Mouse (Mus musculus) spleen, adult 2 months (tissue): Measurements from ENCODE around the gene Adgrv1. TPM values are rescaled to one million over a fixed set of nuclear protein-coding genes. Genes with fewer than 3 reads are reported as not detected.

Experiments
- DNase-seq, 2 experiments: peaks; one replicate each; pipeline versions ENCODE4 v3.0.0 to v3.0.0-alpha.2; 2012 to 2021; ENCODE audit warnings: low spot score in 2 of 2, low read depth in 1 of 2
- H3K27ac ChIP-seq: fragments of 200-500 bp; 2 replicates; pipeline ENCODE4 v1.5.1; 2012; ENCODE audit warnings: low read length, inconsistent platforms; ENCODE audit not compliant: insufficient read depth
- H3K27me3 ChIP-seq: fragments of 200-500 bp; 2 replicates; pipeline ENCODE4 v1.6.1; 2012; ENCODE audit warnings: mild to moderate bottlenecking, moderate library complexity, low read length, inconsistent platforms; ENCODE audit not compliant: control insufficient read depth, insufficient read depth
- H3K36me3 ChIP-seq: fragments of 200-500 bp; 2 replicates; pipeline ENCODE4 v1.6.1; 2012; ENCODE audit warnings: mild to moderate bottlenecking, low read length, inconsistent platforms; ENCODE audit not compliant: control insufficient read depth, insufficient read depth
- H3K4me1 ChIP-seq: fragments of 200-500 bp; 2 replicates; pipeline ENCODE4 v1.6.1; 2011; ENCODE audit warnings: inconsistent platforms; ENCODE audit not compliant: control insufficient read depth, insufficient read depth, insufficient read length
- H3K4me3 ChIP-seq: fragments of 200-500 bp; 2 replicates; pipeline ENCODE4 v1.5.1; 2011; ENCODE audit warnings: mild to moderate bottlenecking, inconsistent platforms; ENCODE audit not compliant: insufficient read depth, insufficient read length; ENCODE audit errors: extremely low read depth
- CTCF ChIP-seq: fragments of 200-500 bp; IDR thresholded peaks from 2 replicates; pipeline ENCODE4 v1.5.1; 2011; ENCODE audit warnings: mild to moderate bottlenecking, inconsistent platforms; ENCODE audit not compliant: insufficient read depth, insufficient read length, insufficient replicate concordance; ENCODE audit errors: extremely low read depth
- POLR2A ChIP-seq: fragments of 200-500 bp; IDR thresholded peaks from 2 replicates; pipeline ENCODE4 v1.6.1; 2011; ENCODE audit warnings: low read depth, low read length, inconsistent platforms
- WGBS: fragments of 180-500 bp; shearing (Covaris S2); methylation state at CpG from one replicate; pipeline ENCODE4 v1.1.7; 2018; 5-methylcytosine and 5-hydroxymethylcytosine counted together
- polyA plus RNA-seq: library from polyadenylated mRNA; depleted of rRNA; stranded (reverse); fragments of >200 nt; gene quantifications from 2 replicates; pipeline ENCODE4 v1.2.3, GENCODE M21; 2012

Gene Adgrv1
- polyA plus RNA-seq, 1 experiment = 0.28 TPM

DNA sequence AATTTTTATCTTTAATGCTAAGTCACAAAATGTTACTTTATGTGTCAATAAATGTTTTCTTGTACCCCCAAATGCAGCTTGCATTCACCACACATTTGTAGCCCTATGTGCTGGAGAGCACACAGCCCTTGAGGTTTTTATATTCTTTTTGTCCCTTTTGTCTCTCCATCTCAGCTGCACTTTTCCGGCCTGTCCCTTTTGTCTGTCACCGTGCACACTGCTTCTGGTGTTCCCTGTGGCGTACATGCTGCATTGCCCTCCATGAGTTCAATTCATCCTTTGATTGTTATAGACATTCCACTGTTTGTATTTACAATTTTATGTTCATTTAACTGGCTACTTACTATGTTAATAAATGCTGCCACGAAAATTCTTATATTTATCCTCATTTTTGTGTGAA, 183.3 kb downstream of the Adgrv1 start:
- no peak for TF ChIP-seq CTCF
- Histone ChIP-seq H3K27me3 (no peaks in the 10 kb centered on the region; the same call in 1 of the 2 replicates), H3K36me3 (no peaks in the 10 kb centered on the region), H3K27ac (no peak overlapping the region), H3K4me3 (no peak overlapping the region), H3K4me1 (no peaks in the 10 kb centered on the region)
- no peak for DNase-seq
- WGBS = 82% methylated on average over 4 of the region's 4 CpGs

GRCm38 (mm10) chr13:81449198-81449597, 183.8 kb downstream of the Adgrv1 start:
- Histone ChIP-seq H3K36me3 (no peaks in the 10 kb centered on the region), H3K27me3 (no peaks in the 10 kb centered on the region; the same call in 1 of the 2 replicates), H3K27ac (no peak overlapping the region), H3K4me3 (no peak overlapping the region), H3K4me1 (no peaks in the 10 kb centered on the region)
- TF ChIP-seq CTCF = no peak
- no peak for TF ChIP-seq POLR2A
- DNase-seq = no peak
- WGBS = 88% methylated on average over 7 of the region's 7 CpGs

DNA sequence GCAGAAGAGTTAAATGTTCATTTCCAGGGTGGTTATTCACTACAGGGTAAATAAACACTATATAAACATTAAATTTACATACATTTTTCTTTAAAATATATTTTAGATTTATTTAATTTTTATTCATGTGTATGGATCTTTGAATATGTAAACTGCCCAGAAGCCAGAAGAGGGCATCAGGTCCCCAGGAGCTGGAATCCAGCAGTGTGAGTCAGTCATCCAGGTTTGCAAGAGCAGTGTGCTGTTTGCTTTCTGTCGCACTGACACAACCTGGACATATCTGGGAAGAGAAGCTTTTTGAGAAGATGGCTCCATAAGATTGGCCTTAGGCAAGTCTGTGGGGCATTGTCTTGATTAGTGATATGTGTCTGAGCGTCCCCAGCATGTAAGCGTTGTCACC, 191.5 kb downstream of the Adgrv1 start:
- Histone ChIP-seq H3K4me3 (no peak overlapping the region), H3K27me3 (no peaks in the 10 kb centered on the region; the same call in 1 of the 2 replicates), H3K27ac (no peak overlapping the region), H3K4me1 (no peaks in the 10 kb centered on the region), H3K36me3 (no peaks in the 10 kb centered on the region)
- no peak for DNase-seq
- 78% methylated on average over 3 of the region's 3 CpGs for WGBS
- TF ChIP-seq POLR2A (no peak), CTCF (no peak)

DNA sequence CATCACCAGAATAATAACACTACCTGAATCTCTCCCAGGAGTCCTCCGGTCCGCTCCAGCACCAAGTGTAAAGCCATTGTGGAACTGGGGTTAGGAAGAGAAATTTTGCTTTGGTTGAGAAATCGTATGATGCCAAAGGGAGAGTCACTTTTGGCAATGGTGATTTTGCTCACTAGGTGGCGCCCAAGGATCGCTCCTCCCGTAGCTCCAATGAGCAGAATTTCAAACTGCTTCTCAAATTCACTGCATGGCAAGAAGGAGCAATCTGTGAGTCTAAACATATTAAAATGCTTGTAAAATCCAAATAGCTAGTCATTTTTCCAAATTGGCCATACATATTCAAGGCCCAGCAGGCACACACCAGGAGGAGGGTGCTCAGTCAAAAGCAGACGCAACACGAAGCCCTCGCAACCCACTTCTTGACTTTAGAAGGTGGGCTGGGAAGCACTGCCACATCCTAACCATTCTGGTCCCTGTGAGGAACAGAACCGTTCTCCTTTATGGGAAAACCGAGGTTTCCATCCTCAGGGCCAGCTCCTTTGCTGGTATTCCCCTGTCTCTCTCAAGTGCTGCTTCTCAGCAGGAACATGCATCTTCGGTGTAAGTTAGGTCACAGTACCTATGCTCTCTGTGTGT, 193.4 kb downstream of the Adgrv1 start:
- peak in 1 of 2 experiments; percentile 38 for DNase-seq
- TF ChIP-seq CTCF (peak; percentile 70; the same call in 1 of the 2 replicates), POLR2A (no peak)
- Histone ChIP-seq H3K27ac (no peak overlapping the region), H3K27me3 (no peaks in the 10 kb centered on the region), H3K36me3 (no peaks in the 10 kb centered on the region), H3K4me3 (no peak overlapping the region), H3K4me1 (no peaks in the 10 kb centered on the region)
- 45% methylated on average over 12 of the region's 12 CpGs for WGBS

GRCm38 (mm10) chr13:81437088-81437487, 195.9 kb downstream of the Adgrv1 start:
- H3K36me3 ChIP-seq = no peaks in the 10 kb centered on the region
- no peak for TF ChIP-seq POLR2A
- TF ChIP-seq CTCF = no peak
- 47% methylated on average over 8 of the region's 8 CpGs for WGBS
- no peak for DNase-seq
- no peak overlapping the region for H3K4me3 ChIP-seq
- no peaks in the 10 kb centered on the region for H3K4me1 ChIP-seq
- H3K27ac ChIP-seq = no peak overlapping the region
- H3K27me3 ChIP-seq = no peaks in the 10 kb centered on the region

- WGBS = 72% methylated on average over 15 of the region's 15 CpGs
- peak in 1 of 2 experiments; percentile 15 for DNase-seq
Observed at GRCm38 (mm10) chr13:81426896-81427755, 205.8 kb downstream of the Adgrv1 start.

More at GRCm38 (mm10) chr13:81426896-81427755, 205.8 kb downstream of the Adgrv1 start:
- peak; percentile 39; the same call in 1 of the 2 replicates for TF ChIP-seq CTCF
- no peak for TF ChIP-seq POLR2A
- no peak overlapping the region for H3K27ac ChIP-seq
- H3K36me3 ChIP-seq = no peaks in the 10 kb centered on the region
- no peak overlapping the region for H3K4me3 ChIP-seq
- no peaks in the 10 kb centered on the region for H3K4me1 ChIP-seq
- H3K27me3 ChIP-seq = no peaks in the 10 kb centered on the region
